Mouse (Mus musculus) limb, embryonic 13.5 days (tissue): ENCODE measurements at regions not wholly inside any gene's neighbourhood (a gene's known extent, or its start where the extent isn't known, plus 50 kb on each side); places are given as distances from the start of the nearest gene placed in this dataset.

Source experiments
- ATAC-seq: fragments of 200-750 bp; cut with Nextera tagmentation; 2 replicates; pipeline ENCODE4 v1.8.0; 2017; ENCODE audit warnings: low read depth, moderate number of reproducible peaks, moderate TSS enrichment; ENCODE audit not compliant: low FRiP score
- H3K27ac ChIP-seq: fragments of 300-500 bp; sonication (generic); 2 replicates; pipeline ENCODE4 v1.5.1; 2015; ENCODE audit warnings: inconsistent platforms, mild to moderate bottlenecking, moderate library complexity
- H3K27me3 ChIP-seq: fragments of 300-500 bp; sonication (generic); 2 replicates; pipeline ENCODE4 v1.6.1; 2015; ENCODE audit warnings: mild to moderate bottlenecking, inconsistent platforms
- H3K36me3 ChIP-seq: fragments of 300-500 bp; sonication (generic); 2 replicates; pipeline ENCODE4 v1.6.1; 2015; ENCODE audit warnings: inconsistent platforms, mild to moderate bottlenecking, moderate library complexity
- H3K4me1 ChIP-seq: fragments of 300-500 bp; sonication (generic); 2 replicates; pipeline ENCODE4 v1.6.1; 2015; ENCODE audit warnings: inconsistent platforms
- H3K4me2 ChIP-seq: fragments of 300-500 bp; sonication (generic); replicated peaks from 2 replicates; pipeline ENCODE4 v1.6.1; 2015; ENCODE audit warnings: inconsistent platforms, mild to moderate bottlenecking, moderate library complexity
- H3K4me3 ChIP-seq: fragments of 300-500 bp; sonication (generic); 2 replicates; pipeline ENCODE4 v1.5.1; 2015; ENCODE audit warnings: moderate library complexity, mild to moderate bottlenecking, inconsistent platforms
- H3K9ac ChIP-seq: fragments of 300-500 bp; sonication (generic); 2 replicates; pipeline ENCODE4 v1.6.1; 2015; ENCODE audit warnings: mild to moderate bottlenecking, inconsistent platforms
- H3K9me3 ChIP-seq: fragments of 300-500 bp; sonication (generic); 2 replicates; pipeline ENCODE4 v1.6.1; 2016; ENCODE audit warnings: inconsistent platforms
- WGBS: fragments of 180-500 bp; shearing (Covaris S2); methylation state at CpG from one replicate; pipeline ENCODE4 v1.1.7; 2015; 5-methylcytosine and 5-hydroxymethylcytosine counted together

DNA sequence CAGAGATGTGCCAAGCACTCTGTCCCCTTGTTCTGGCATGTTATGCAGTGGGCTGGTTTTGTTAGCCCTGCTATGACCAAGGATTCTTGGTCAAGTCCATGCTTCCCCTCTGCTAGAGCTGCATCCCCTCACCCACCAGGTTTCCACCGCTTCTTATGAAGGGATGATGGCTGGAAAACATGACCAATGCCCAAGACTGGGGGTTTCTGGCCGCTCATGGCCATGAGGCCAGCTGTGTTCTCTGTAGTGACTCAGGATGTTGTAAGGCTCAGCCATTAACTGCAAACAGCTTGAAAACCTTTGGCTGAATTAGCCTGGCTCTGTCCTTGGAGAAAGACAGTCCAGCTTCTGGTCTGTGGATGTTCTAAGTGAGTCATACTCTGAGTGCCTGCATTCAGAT is 236.5 kb downstream of the Gm7361 start:
- Histone ChIP-seq H3K36me3 (no peaks in the 10 kb centered on the region), H3K9ac (no peak overlapping the region), H3K4me3 (no peak overlapping the region), H3K4me2 (no peak overlapping the region), H3K4me1 (no peaks in the 10 kb centered on the region), H3K9me3 (no peaks in the 10 kb centered on the region), H3K27me3 (no peaks in the 10 kb centered on the region), H3K27ac (no peak overlapping the region)
- WGBS: 78% methylated on average over 2 of the region's 2 CpGs
- ATAC-seq: no peak

DNA sequence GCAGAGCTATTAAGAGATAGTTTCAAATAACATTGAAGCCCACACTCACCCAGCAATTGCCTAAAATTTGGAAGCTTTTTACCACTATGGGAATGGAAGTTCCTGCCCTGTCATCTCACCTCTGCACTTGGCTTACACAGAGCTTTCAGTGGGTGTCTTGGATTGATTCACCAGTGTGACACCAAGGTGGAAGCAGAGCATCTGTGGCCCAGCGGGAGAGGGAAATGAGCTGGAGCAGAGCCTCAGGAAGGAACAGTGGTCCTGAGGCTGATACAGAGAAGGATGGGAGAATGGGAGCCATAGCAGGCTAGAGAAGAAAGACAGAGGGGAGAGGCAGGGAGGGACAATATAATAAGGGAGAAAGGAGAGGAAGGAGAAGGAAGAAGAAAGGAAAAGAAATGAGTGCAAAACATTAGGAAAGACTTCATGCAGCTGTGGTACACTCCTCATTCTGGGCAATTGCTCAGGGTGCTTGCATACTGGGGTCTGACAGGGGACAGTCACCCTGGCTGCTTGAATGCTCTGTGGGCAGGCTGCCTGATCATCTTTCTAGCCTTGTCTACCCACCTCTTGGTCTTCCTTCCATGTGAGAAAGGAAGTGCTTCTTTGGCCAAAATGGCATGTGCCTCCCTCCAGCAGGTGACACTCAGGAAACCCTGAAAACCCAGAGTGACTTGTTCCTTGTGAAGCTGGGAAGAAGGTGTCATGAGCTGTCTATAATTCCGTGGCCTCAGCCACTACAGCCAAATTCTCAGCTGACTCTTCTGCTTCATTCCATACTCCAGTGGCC is 240.3 kb downstream of the Gm7361 start:
- H3K9ac ChIP-seq: no peak overlapping the region
- no peaks in the 10 kb centered on the region for H3K27me3 ChIP-seq
- ATAC-seq: no peak
- H3K4me1 ChIP-seq: no peaks in the 10 kb centered on the region
- 72% methylated on average over 2 of the region's 2 CpGs for WGBS
- H3K9me3 ChIP-seq: no peaks in the 10 kb centered on the region
- H3K4me2 ChIP-seq: no peak overlapping the region
- no peak overlapping the region for H3K27ac ChIP-seq
- H3K36me3 ChIP-seq: no peaks in the 10 kb centered on the region
- no peak overlapping the region for H3K4me3 ChIP-seq

DNA sequence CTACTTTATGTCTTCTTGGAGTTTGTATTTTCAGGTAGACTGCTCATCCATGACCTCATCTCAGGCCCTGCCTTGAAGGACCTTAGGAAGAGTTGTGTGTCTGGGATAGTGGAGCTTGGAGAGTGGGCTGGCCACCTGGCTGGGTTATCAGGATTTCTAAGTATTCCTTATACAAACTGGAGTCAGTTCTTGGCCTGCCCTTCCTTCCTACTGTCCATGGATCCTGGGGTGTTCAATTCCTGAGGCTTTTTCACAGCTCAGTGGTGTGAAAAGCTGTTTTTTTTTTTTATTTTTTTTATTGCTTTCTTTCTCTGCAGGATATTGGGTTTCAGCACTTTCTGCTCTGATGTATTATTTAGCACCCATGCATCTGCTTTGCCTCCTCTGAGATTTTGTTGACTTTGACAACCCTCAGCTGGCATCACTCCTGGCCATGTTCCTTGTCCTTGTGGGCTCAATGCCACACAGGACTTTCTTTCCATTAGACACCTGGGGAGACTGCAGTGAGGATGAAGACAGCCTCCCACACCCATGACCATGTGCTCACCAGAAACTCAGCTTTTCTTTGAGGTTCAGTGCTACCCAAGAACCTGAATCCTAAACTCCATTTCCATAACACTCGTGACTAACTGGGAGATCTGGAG is 252.2 kb downstream of the Gm7361 start:
- no peaks in the 10 kb centered on the region for H3K27me3 ChIP-seq
- H3K4me2 ChIP-seq: no peak overlapping the region
- ATAC-seq: no peak
- no peaks in the 10 kb centered on the region for H3K9me3 ChIP-seq
- H3K4me1 ChIP-seq: no peaks in the 10 kb centered on the region
- no peaks in the 10 kb centered on the region for H3K36me3 ChIP-seq
- H3K27ac ChIP-seq: no peak overlapping the region
- no peak overlapping the region for H3K9ac ChIP-seq
- WGBS: 71% methylated on average over 1 of the region's 1 CpGs
- no peak overlapping the region for H3K4me3 ChIP-seq

DNA sequence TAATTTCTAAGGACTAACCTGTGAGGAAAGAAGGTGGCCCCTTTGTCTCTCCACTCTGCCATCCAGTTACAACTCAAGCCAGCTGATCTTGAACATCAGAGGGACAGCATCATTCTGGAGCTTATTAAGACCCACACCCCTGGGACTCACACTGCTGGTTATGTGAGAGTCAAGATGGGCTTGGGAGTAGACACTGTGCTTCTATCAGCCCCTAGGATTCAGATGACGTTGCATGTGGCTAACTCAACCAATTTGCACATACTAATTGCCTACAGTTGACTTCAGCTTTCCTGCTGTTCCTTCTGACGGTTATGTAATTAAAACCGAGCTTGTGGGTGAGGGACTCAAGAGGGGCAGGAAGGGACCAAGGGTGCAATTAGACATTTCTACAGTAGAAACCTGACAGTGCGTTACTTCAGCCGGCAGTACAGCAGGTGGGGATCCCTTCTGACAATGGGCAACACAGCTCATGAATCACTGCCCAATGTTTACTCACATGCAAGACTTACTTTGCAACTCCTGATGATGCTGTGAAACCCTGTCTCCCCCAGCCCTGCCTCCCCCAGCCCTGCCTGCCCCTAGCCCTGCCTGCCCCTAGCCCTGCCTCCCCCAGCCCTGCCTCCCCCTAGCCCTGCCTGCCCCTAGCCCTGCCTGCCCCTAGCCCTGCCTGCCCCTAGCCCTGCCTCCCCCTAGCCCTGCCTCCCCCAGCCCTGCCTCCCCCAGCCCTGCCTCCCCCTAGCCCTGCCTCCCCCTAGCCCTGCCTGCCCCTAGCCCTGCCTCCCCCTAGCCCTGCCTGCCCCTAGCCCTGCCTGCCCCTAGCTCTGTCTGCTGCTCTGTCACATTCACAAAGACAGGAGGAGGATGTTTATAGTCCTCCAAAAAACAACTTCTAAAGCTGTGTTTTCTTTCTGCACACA is 255.8 kb downstream of the Gm7361 start:
- no peaks in the 10 kb centered on the region for H3K36me3 ChIP-seq
- WGBS: 27% methylated on average over 5 of the region's 5 CpGs
- no peak for ATAC-seq

DNA sequence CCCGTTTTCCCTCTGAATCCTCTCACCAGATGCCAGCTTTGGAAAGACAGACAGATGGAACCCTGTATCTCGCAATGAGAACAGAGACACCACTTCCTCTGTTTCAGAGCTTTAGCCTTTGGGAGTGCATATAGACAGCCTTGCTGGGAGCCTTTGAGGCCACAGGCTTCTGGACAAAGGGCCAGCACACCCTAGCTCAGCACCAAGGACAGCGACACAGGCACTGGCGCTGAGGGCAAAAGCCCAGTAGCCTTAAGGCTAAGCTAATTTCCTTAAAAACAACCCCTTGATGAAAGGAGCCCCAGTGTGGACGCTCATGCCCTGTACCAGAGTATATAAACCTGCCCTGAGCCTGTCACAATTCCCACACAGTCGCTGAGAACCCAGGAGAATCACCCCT is 278.1 kb downstream of the Gm7361 start:
- Histone ChIP-seq H3K27me3 (no peaks in the 10 kb centered on the region), H3K27ac (no peak overlapping the region), H3K9me3 (no peaks in the 10 kb centered on the region), H3K9ac (no peak overlapping the region), H3K4me1 (no peaks in the 10 kb centered on the region), H3K4me3 (no peak overlapping the region), H3K4me2 (no peak overlapping the region), H3K36me3 (no peaks in the 10 kb centered on the region)
- 30% methylated on average over 6 of the region's 6 CpGs for WGBS
- no peak for ATAC-seq

More for the DNA sequence above, 255.8 kb downstream of the Gm7361 start:
- H3K4me3 ChIP-seq: no peak overlapping the region
- H3K9me3 ChIP-seq: no peaks in the 10 kb centered on the region
- no peak overlapping the region for H3K27ac ChIP-seq
- no peak overlapping the region for H3K4me2 ChIP-seq
- H3K9ac ChIP-seq: no peak overlapping the region
- no peaks in the 10 kb centered on the region for H3K4me1 ChIP-seq
- no peaks in the 10 kb centered on the region for H3K27me3 ChIP-seq

DNA sequence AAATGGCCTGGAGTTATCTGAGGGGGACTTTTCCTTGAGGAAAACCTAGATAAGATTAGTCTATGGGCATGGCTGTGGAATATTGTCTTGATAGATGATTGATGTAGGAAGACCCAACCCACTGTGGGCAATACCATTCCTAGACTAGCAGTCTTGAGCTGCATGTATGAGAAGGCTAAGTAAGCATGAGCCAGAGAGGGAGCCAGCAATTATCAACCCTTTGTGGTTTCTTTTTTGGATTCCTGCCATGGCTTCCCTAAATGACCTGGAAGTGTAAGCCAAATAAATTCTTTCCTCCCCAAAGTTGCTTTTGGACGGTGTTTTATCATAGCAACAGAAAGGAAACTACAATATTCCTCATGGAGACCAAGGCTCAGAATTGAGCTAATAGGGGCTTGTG is 253.7 kb upstream of the Dpp6 start:
- WGBS: 83% methylated on average over 1 of the region's 1 CpGs
- Histone ChIP-seq H3K36me3 (no peaks in the 10 kb centered on the region), H3K4me2 (no peak overlapping the region), H3K27me3 (no peaks in the 10 kb centered on the region), H3K27ac (no peak overlapping the region), H3K4me3 (no peak overlapping the region), H3K9me3 (no peaks in the 10 kb centered on the region), H3K9ac (no peak overlapping the region), H3K4me1 (no peaks in the 10 kb centered on the region)
- ATAC-seq: no peak

DNA sequence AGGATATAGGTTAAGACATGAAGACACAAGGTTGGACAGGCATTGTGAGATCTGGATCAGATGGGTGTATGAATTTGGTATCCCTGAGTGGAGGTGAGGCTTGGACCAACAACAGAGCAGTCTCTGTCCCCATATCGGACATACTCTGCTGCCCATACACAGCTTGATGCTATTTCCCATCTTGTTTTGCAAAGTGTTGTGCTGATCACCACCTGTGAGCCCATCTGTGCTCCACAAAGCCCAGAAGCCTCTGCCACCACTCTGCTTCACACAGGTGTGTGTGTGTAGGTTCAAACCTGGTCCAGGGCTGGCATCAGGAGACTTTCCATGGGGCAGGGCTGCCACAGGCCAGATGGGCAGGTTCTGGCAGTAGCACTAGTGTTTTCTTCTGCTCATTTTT is 252.9 kb upstream of the Dpp6 start:
- Histone ChIP-seq H3K27me3 (no peaks in the 10 kb centered on the region), H3K27ac (no peak overlapping the region)
- no peak for ATAC-seq

DNA sequence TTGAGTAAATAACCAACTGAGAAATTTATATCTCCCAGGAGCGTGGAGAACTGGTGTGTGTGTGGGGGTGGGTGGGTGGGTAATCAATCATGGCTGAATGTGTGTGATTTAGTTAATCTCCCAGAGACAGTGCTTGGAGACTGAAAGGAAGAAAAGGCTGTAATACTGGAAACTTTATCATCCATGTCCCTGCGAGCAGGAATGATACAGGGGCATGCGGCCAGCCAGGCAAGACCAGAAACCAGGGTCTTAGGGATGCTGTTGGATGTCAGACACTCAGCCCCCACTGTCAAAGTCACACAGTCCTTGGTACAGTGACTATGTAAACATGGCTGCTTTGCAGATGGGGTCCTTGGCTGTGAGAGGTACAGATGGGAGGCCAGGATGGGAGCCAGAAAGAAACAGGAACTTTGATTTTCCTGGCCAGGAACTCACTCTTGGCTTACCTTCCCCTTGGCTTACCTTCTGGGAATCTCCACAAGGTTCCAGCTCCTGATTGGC is 244.3 kb upstream of the Dpp6 start:
- Histone ChIP-seq H3K27me3 (no peaks in the 10 kb centered on the region), H3K4me3 (no peak overlapping the region), H3K9me3 (no peaks in the 10 kb centered on the region), H3K4me2 (no peak overlapping the region), H3K4me1 (no peaks in the 10 kb centered on the region), H3K27ac (no peak overlapping the region), H3K9ac (no peak overlapping the region), H3K36me3 (no peaks in the 10 kb centered on the region)
- ATAC-seq: no peak
- 74% methylated on average over 3 of the region's 3 CpGs for WGBS

More for the DNA sequence above, 252.9 kb upstream of the Dpp6 start:
- H3K4me1 ChIP-seq: no peaks in the 10 kb centered on the region
- H3K4me3 ChIP-seq: no peak overlapping the region
- WGBS: 81% methylated on average over 1 of the region's 1 CpGs
- H3K9ac ChIP-seq: no peak overlapping the region
- H3K9me3 ChIP-seq: no peaks in the 10 kb centered on the region
- no peaks in the 10 kb centered on the region for H3K36me3 ChIP-seq
- H3K4me2 ChIP-seq: no peak overlapping the region

DNA sequence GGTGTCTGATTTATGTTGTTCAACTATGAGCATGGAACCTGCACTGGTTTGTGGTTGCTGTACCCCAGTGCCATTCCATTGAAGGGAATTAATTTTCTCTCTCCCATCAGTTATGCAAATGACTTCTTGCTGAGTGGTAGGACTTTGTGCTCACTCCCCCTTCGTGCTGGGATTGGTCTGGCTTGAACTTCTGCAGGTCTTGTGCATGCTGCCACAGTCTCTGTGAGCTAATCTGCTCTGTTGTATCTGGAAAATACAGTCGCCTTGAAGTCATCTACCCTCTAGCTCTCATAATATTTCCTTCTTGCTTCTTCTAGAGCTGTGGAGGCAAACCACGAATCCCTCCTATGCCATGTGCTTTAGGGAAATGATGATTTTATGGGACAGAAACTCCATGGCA is 243.6 kb upstream of the Dpp6 start:
- Histone ChIP-seq H3K36me3 (no peaks in the 10 kb centered on the region), H3K9ac (no peak overlapping the region), H3K4me2 (no peak overlapping the region), H3K27ac (no peak overlapping the region), H3K27me3 (no peaks in the 10 kb centered on the region), H3K4me3 (no peak overlapping the region), H3K9me3 (no peaks in the 10 kb centered on the region), H3K4me1 (no peaks in the 10 kb centered on the region)
- 69% methylated on average over 3 of the region's 3 CpGs for WGBS
- ATAC-seq: no peak

DNA sequence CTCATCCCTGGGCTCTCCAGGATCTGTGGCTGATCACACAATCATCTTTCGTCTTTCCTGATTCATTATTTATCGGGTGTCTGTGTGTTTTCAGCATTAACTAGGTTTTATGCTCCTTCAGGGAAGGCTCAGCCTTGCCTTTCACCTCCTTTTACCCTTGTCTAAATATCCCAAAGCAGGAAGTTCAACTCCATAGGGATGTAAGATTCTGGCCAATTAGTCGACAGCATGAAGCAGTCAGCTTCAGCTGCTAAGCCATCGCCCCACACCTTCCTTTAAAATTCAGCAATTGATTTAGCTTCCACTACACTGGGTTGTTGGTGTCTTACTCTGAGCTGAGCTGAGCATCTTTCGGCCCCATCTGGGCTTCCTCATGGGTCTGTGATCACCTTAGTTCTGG is 230.9 kb upstream of the Dpp6 start:
- 66% methylated on average over 5 of the region's 5 CpGs for whole genome bisulfite sequencing
- Histone ChIP-seq H3K27me3 (no peaks in the 10 kb centered on the region), H3K4me3 (no peak overlapping the region), H3K27ac (no peak overlapping the region), H3K4me1 (no peaks in the 10 kb centered on the region), H3K9ac (no peak overlapping the region), H3K36me3 (no peaks in the 10 kb centered on the region), H3K9me3 (no peaks in the 10 kb centered on the region), H3K4me2 (no peak overlapping the region)
- ATAC-seq: no peak

DNA sequence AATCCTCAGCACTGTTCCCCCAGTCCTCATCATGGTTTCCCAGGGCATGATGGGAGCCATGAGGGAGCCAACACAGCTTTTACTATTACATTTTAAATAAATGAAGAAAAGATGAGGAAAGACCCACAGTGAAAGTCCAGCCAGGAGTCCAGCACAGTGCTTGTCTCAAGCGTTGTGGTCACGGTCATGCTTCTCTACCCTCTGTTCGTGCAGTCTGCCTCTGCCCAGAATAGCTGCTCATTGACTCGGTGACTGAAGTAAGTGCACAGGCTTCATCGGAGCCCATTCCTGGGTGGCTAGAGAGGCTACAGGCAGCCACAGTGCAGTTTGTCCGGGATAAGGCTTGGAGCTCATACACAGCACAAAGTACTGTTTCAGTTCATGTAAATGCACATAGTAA is 226.1 kb upstream of the Dpp6 start:
- no peak for ATAC-seq
- Histone ChIP-seq H3K27me3 (no peaks in the 10 kb centered on the region), H3K9me3 (no peaks in the 10 kb centered on the region), H3K9ac (no peak overlapping the region), H3K4me1 (no peaks in the 10 kb centered on the region), H3K4me2 (no peak overlapping the region), H3K36me3 (no peaks in the 10 kb centered on the region), H3K27ac (no peak overlapping the region), H3K4me3 (no peak overlapping the region)
- WGBS: 86% methylated on average over 6 of the region's 6 CpGs

DNA sequence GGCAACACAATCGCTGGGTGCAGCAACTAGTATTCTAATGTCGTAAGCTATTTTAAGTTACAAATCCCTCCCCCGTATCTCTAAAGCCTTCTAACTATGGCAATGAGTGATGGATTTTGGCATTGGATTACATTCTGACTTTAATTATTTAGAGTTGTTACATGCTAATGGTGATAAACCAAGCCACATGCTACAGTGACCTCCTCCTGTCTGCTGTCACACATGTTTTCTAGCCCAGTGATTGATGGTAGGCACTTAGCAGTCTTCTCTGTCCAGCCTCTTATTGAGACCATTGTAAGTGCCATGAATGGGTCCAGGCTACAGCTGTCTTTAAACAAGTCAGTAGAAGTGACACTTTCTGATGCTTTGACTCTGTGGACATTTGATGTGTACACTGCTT is 224.7 kb upstream of the Dpp6 start:
- no peaks in the 10 kb centered on the region for H3K27me3 ChIP-seq
- no peaks in the 10 kb centered on the region for H3K36me3 ChIP-seq
- no peaks in the 10 kb centered on the region for H3K4me1 ChIP-seq
- 60% methylated on average over 3 of the region's 3 CpGs for WGBS
- no peaks in the 10 kb centered on the region for H3K9me3 ChIP-seq
- H3K4me3 ChIP-seq: no peak overlapping the region
- no peak overlapping the region for H3K27ac ChIP-seq
- no peak for ATAC-seq
- H3K9ac ChIP-seq: no peak overlapping the region
- H3K4me2 ChIP-seq: no peak overlapping the region
